Mouse (Mus musculus) liver, adult 2 months (tissue): ENCODE results near the gene BC037034. TPM values are rescaled to one million over a fixed set of nuclear protein-coding genes. Genes with fewer than 3 reads are reported as not detected.

Experiments
- DNase-seq: peaks from one replicate; pipeline ENCODE4 v3.0.0-alpha.2; 2011; ENCODE audit warnings: low read depth, low spot score; ENCODE audit errors: extremely low read depth
- H3K27ac ChIP-seq: fragments of 200-500 bp; replicated peaks from 2 replicates; pipeline ENCODE4 v1.5.1; 2012; ENCODE audit warnings: low read depth, mild to moderate bottlenecking, control low read depth, inconsistent platforms, low read length; ENCODE audit not compliant: insufficient read depth
- H3K27me3 ChIP-seq: fragments of 200-500 bp; 2 replicates; pipeline ENCODE4 v1.6.1; 2012; ENCODE audit warnings: mild to moderate bottlenecking, moderate library complexity, low read length, inconsistent platforms; ENCODE audit not compliant: control insufficient read depth, insufficient read depth
- H3K36me3 ChIP-seq: fragments of 200-500 bp; 2 replicates; pipeline ENCODE4 v1.6.1; 2012; ENCODE audit warnings: low read length, inconsistent platforms; ENCODE audit not compliant: control insufficient read depth, insufficient read depth
- H3K4me1 ChIP-seq: fragments of 200-500 bp; 2 replicates; pipeline ENCODE4 v1.6.1; 2011; ENCODE audit warnings: low read length; ENCODE audit not compliant: control insufficient read depth, insufficient read depth
- H3K4me3 ChIP-seq: fragments of 200-500 bp; 2 replicates; pipeline ENCODE4 v1.5.1; 2011; ENCODE audit warnings: low read depth, mild to moderate bottlenecking, control low read depth, low read length, moderate library complexity; ENCODE audit not compliant: insufficient read depth
- H3K79me2 ChIP-seq: fragments of 200-500 bp; 2 replicates; pipeline ENCODE4 v1.6.1; 2012; ENCODE audit warnings: inconsistent platforms, mild to moderate bottlenecking, low read length, moderate library complexity; ENCODE audit not compliant: control insufficient read depth, insufficient read depth
- H3K9ac ChIP-seq: fragments of 200-500 bp; 2 replicates; pipeline ENCODE4 v1.6.1; 2012; ENCODE audit warnings: low read depth, mild to moderate bottlenecking, control low read depth, inconsistent platforms, low read length
- CTCF ChIP-seq: fragments of 200-500 bp; IDR thresholded peaks from 2 replicates; pipeline ENCODE4 v1.5.1; 2011; ENCODE audit warnings: low read depth, low read length, control low read depth
- POLR2A ChIP-seq: fragments of 200-500 bp; IDR thresholded peaks from 2 replicates; pipeline ENCODE4 v1.6.1; 2011; ENCODE audit warnings: low read length, control low read depth; ENCODE audit not compliant: insufficient read depth; ENCODE audit errors: extremely low read depth
- WGBS: fragments of 180-500 bp; shearing (Covaris S2); methylation state at CpG from one replicate; pipeline ENCODE4 v1.1.7; 2018; 5-methylcytosine and 5-hydroxymethylcytosine counted together
- polyA plus RNA-seq: library from polyadenylated mRNA; depleted of rRNA; stranded (reverse); fragments of >200 nt; gene quantifications from 2 replicates; pipeline ENCODE4 v1.2.3, GENCODE M21; 2012
- total RNA-seq: library from RNA; depleted of rRNA; stranded (reverse); fragments of >200 nt; gene quantifications from 2 replicates; pipeline ENCODE4 v1.2.3, GENCODE M21; 2014

The BC037034 gene
- total and polyA plus RNA-seq, 2 experiments = 3.1 to 24.1 TPM

DNA sequence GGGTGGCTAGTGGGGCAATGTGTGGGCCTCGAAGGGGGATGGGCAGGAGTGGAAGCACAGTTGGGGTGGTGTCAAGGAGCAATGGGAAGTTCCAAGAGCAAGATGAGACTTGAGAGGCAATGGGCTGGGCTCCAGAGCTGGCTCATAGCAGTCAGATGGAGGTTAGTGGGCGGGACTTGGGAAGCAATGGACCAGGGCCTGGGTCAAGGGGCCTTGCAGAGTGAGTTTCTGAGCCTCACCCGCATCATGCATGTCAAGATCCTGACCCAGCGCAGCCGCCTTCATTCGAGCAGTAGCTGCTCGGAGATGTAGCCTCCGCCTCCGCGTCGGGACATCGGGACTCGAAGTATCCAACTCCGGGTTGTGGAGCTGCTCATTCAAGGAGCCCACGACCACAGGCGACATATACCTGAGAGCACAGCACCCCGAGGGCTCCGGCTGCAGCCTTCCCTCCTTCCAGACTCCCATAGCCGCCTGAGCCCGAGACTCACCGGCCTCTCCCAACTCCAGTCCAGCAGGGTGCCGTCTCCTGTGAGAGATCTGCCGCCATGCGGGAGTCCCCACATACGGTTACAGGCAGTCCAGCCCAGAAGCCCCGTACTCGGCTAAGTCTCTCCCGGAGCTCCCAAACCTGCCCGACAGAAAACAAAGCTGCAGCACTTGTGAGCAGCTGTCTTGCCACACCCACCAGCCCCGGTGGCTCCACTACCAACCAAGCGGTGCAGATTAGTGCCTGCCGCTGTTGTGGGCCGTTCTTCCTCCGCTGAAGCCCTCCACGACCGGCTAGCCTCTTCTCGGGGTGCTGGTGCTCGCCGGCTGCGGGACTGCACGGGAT lies 11.6 kb upstream of the BC037034 start:
- 62% methylated on average over 41 of the region's 41 CpGs for WGBS
- TF ChIP-seq POLR2A = no peak
- TF ChIP-seq CTCF = no peak

DNA sequence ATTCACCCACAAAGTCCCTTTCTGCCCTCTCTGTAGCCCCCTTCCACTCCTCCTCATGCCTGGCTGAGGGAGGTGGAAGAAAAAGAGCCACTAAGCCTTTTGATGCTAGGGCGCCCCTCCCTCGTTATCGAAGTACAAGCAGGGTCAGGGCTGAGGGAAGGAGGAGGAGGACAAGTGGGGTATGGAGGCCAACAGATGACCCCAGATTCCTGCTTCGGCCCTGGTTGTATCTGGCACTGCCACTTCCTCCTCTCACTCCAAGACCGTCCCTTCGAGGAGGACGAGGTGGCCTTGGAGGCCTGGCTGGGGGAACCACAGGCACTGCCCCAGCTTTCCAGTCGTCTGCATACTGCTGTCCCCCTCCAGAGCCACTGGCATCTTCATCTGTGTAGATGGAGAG lies 10.4 kb upstream of the BC037034 start:
- Histone ChIP-seq H3K27me3 (peaks cover 5% of the 10 kb centered on the region; the same call in 1 of the 2 replicates), H3K36me3 (no peaks in the 10 kb centered on the region), H3K79me2 (no peaks in the 10 kb centered on the region), H3K4me3 (no peak overlapping the region), H3K9ac (no peak overlapping the region), H3K4me1 (no peaks in the 10 kb centered on the region), H3K27ac (no peak overlapping the region)
- DNase-seq = no peak
- no peak for TF ChIP-seq CTCF
- no peak for TF ChIP-seq POLR2A
- 81% methylated on average over 8 of the region's 8 CpGs for WGBS

More for the DNA sequence above, 11.6 kb upstream of the BC037034 start:
- H3K27ac ChIP-seq = no peak overlapping the region
- H3K4me1 ChIP-seq = no peaks in the 10 kb centered on the region
- no peak overlapping the region for H3K9ac ChIP-seq
- no peak for DNase-seq
- H3K36me3 ChIP-seq = no peaks in the 10 kb centered on the region
- H3K27me3 ChIP-seq = peaks cover 5% of the 10 kb centered on the region; the same call in 1 of the 2 replicates
- no peaks in the 10 kb centered on the region for H3K79me2 ChIP-seq
- H3K4me3 ChIP-seq = no peak overlapping the region

DNA sequence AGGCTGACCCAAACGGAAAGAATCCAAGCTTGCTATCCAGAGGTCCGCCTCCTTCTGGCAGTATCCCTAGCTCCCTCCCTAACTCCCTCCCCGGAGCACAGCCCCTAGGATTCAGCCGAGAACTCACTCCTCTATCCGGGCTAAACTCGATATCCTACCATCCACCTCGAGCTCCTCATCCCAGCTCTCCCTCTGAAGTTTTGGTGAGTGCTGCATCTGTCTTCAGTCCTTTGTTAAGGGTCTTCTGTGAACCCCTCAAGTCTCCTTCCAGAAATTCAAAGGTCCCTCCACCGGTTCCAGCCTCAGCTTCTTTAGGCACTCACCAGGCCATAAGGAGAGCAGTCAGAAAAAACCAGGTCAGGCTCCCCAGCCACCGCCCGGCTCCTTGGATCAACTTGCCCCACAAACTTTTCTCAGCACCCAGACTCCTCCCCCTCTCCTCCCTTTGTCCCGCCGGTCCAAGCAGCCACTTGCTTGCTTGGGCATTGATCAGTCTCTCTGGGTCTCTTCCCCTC lies 8.6 kb upstream of the BC037034 start, which contains the start of gene Gal3st4:
TSS of gene Gal3st4 (minus strand) at position 432 of the 515 bp plus-strand sequence.
- H3K36me3 ChIP-seq = no peaks in the 10 kb centered on the region
- DNase-seq = no peak
- H3K4me3 ChIP-seq = no peak within 1 kb of the TSS
- no peak within 1 kb of the TSS for H3K27ac ChIP-seq
- H3K79me2 ChIP-seq = no peaks in the 10 kb centered on the region
- no peak for TF ChIP-seq POLR2A
- no peak for TF ChIP-seq CTCF
- no peak within 1 kb of the TSS for H3K9ac ChIP-seq
- WGBS = 5% methylated on average over 12 of the region's 12 CpGs
- peaks cover 5% of the 10 kb centered on the region; the same call in 1 of the 2 replicates for H3K27me3 ChIP-seq
- H3K4me1 ChIP-seq = no peaks in the 10 kb centered on the region

DNA sequence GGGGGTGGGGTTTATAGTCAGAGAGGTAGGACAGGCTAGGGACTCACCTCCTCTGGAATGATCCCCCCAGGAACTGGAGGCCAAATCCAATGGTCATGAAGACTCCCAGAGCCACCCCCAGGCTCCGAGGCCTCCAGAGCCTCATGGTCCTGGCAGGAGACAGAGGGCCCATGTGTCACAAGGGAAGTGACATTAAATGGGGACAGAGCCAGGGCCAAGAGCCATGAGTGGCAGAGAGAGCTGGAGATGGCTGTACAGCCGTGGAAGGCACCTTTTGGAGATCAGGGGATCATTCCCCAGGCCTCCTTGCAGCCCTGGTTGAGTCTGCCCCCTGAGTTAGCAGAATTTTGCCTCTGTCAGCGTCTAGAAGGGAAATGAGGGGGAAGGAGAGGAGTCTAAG lies 7.4 kb upstream of the BC037034 start:
- Histone ChIP-seq H3K79me2 (no peaks in the 10 kb centered on the region), H3K9ac (no peak overlapping the region), H3K4me1 (no peaks in the 10 kb centered on the region), H3K36me3 (no peaks in the 10 kb centered on the region), H3K4me3 (no peak overlapping the region), H3K27ac (no peak overlapping the region), H3K27me3 (peaks cover 5% of the 10 kb centered on the region; the same call in 1 of the 2 replicates)
- 44% methylated on average over 3 of the region's 3 CpGs for WGBS
- no peak for DNase-seq
- TF ChIP-seq POLR2A (no peak), CTCF (no peak)

DNA sequence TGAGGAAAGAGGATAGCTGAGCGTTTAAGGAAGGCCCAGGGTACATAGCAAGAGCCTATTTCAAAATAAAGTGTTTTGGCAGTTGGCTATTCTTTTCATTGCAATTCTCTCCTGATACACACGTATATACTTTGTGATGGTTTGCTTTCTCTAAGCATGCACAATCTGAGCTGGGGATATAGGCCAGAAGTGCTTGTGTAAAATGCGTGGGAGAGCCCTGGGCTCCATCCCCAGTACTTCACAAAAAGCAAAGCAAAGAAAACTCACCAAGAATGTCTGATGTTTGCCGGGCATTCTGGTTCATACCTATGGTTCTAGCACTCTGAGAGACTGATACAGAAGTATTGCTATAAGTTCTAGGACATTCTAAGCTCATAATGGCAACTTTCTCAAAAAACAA lies 5.1 kb upstream of the BC037034 start:
- Histone ChIP-seq H3K9ac (no peak overlapping the region), H3K27ac (no peak overlapping the region), H3K4me1 (0 out of 2 replicates have a peak, but pooled peaks cover 1% of the 10 kb centered on the region), H3K36me3 (no peaks in the 10 kb centered on the region), H3K27me3 (peaks cover 5% of the 10 kb centered on the region; the same call in 1 of the 2 replicates), H3K79me2 (no peaks in the 10 kb centered on the region), H3K4me3 (no peak overlapping the region)
- WGBS = 74% methylated on average over 4 of the region's 4 CpGs
- DNase-seq = no peak
- TF ChIP-seq POLR2A = no peak
- TF ChIP-seq CTCF = no peak

DNA sequence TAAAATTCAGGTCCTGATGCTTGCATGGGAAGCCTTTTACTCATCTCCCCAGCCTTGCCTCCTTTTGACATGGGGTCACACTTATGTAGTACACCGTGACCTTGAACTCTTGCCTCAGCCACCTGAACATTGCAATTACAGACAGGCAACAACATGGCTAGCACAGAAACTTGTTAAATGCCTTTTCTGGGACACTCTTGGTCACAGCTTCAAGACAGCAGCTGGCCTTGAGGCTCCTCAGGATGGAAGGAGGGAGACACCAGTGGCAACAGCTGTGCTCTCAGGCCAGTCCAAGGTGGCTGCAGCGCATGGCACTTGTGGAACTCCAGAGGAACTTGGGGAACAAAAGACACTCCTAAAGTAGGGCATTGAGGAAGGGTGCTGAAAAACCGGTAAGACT lies 3.3 kb upstream of the BC037034 start:
- Histone ChIP-seq H3K79me2 (no peaks in the 10 kb centered on the region), H3K27me3 (peaks cover 5% of the 10 kb centered on the region; the same call in 1 of the 2 replicates), H3K27ac (no peak overlapping the region), H3K9ac (no peak overlapping the region), H3K4me1 (peaks cover 7% of the 10 kb centered on the region), H3K36me3 (no peaks in the 10 kb centered on the region), H3K4me3 (no peak overlapping the region)
- TF ChIP-seq CTCF (no peak), POLR2A (no peak)
- no peak for DNase-seq
- WGBS = 94% methylated on average over 3 of the region's 3 CpGs
